Mouse (Mus musculus): ENCODE measurements at regions not wholly inside any gene's neighbourhood (a gene's known extent, or its start where the extent isn't known, plus 50 kb on each side); places are given as distances from the start of the nearest gene placed in this dataset.

- no peak for TF ChIP-seq USF1 (IDR thresholded peaks at IDR 0.05; ENCODE audit: low read depth, low read length)
- no peak for TF ChIP-seq EP300 (IDR thresholded peaks at IDR 0.05; ENCODE audit: low read depth in 1 of 2, low read length in 2 of 2)
These were observed 122.0 kb upstream of the Magi3 start for GRCm38 (mm10) chr3:104342220-104342619.

Measured in MEL (cell line).